Mouse (Mus musculus) 416B (cell line): ENCODE results near the gene Cbx7.

ENCODE experiments used
- DNase-seq: peaks from one replicate; pipeline ENCODE4 v3.0.0; 2011; ENCODE audit warnings: low read depth

The Cbx7 gene

DNA sequence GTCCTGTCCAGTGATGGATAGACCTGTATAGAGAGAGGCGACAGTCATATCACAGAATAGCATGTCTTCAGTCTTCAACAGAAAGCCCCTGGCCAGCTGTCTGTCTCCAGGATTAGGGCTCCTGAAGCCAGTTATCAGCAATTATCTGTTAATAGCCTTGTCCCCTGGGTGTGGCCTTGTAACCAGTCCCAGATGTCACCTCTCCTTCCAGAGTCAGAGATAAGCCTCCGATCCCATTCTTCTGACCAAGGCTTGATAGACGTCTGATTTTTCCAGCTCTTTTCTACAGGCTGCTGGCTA is 77.1 kb downstream of the Cbx7 start:
- peak; percentile 68 for DNase-seq

DNA sequence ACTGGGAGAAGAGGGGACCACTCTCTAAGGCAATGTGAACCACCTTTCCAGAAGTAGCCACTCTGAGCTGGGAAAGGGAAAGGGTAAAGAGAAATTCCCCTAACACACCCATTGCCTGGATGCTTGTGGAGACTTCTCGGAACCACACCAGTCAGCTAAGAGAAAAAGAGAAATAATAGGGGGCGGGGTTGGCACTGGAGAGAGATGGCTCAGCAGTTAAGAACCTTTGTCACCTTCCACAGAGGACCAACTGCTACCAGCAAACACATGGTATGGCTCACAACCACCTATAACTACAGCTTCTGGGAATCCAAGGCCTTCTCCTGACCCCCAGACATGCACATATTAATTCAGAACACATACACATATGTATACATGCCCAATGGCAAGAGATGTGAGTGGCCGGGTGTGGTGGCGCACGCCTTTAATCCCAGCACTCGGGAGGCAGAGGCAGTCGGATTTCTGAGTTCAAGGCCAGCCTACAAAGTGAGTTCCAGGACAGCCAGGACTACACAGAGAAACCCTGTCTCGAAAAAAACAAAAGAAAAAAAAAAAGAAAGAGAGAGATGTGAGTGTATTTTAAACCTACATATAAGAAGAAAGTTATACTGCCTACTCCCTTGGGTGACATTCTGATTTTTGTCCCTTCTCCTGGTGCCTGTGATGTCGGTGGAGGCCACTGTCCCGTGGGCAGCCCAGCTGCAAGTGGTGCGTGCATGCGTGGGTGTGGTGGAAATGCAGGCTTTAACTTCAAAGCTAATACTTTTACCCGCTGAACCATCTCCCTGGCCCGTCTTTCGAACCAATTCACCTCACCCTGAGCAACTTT is 77.7 kb downstream of the Cbx7 start:
- DNase-seq = peak; percentile 79

DNA sequence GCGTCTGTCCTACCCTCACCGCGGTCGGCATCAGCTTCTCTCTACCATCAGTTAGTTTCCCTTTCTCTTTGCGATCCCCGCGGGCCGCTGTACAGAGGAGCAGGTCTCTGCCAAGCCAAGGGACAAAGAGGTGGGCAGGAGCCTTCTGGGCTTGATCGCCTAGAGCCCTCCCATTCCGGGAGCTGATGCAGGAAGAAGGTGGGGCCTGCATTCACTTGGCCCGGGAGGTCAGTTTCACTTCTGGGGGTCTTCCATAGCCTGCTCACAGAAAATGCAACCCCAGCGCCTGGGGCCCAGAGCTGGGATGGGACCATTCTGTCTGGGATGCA is 78.7 kb downstream of the Cbx7 start:
- peak; percentile 94 for DNase-seq

DNA sequence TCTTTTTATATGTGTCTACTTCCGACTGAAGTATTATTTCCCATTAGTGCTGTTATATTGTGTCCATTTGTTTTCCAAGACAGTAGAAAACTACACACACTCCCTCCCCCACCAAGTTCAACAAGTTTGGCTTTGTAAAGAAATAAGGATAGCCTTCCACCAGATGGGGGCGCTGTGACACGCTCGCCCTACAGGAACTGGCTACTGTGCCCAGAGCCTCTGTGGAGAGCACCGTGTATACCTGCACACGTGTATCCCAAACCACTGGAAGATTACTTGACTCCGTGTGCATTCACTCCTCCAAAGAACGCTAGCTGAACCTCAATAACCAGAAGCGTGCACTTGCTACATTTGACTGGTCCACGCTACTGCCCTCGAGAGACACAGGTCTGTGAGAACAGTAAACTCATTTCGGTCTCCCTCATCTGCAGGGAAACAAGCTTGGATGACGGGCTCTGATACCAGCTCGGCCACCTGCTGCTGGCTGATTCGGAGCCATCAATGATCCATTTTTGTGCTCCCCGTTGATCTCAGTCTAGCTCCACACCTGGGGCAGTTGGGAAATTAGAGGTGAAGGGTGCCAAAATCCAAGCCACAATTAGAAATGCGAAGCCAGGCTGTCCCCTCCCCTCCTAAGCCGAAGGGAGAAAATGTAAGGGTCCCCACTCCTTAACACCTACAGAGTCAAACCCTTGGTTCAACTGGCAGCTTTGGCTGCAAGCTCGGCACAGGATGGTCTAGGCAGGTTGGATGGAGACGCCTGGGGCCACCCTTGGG is 79.3 kb downstream of the Cbx7 start, which contains the start of gene Apobec3:
Apobec3 (plus strand) TSS at position 224 of the 777 bp plus-strand sequence.
- peak; percentile 92 for DNase-seq

DNA sequence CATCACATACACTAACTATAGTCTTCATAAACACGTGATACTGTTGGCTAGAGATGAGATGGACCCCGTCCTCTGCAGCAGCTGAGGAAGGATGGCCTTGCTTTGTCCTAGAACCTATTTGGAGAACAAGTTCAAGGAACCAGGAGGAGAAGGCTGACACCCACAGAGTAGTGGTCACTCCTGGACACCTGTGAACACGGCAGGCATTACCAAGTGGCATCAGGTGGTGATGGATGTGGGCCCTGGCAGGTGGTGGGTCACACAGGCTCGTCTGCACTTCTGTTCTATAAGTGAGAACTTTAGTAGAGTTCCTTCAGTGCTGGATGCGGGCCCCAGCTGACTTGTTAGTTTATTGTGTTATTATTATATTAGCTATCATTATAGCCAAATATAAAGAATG is 86.1 kb downstream of the Cbx7 start:
- no peak for DNase-seq

DNA sequence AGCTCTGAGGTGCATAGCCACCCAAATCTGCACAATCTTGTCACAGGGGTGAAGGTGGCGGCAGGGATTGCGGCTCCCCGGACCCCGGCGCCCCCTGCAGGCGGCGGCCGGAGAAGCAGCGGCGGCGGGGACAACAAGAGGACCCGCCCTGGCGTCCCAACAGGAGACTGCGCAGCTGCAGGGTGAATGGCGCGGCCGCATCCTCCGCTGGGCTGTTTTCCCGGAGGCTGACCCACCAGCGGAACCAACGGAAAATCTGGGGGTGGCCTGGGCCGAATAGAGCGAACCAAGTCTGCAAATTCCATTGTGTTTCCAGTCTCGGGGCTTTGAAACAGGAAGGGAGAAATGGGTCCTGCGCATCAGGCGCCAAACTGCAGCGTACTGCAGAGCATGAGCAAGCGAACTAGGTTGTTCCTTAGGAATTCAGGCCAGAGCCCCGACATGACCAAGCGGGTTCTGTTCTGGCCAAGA is 87.5 kb downstream of the Cbx7 start:
- DNase-seq = peak; percentile 89

DNA sequence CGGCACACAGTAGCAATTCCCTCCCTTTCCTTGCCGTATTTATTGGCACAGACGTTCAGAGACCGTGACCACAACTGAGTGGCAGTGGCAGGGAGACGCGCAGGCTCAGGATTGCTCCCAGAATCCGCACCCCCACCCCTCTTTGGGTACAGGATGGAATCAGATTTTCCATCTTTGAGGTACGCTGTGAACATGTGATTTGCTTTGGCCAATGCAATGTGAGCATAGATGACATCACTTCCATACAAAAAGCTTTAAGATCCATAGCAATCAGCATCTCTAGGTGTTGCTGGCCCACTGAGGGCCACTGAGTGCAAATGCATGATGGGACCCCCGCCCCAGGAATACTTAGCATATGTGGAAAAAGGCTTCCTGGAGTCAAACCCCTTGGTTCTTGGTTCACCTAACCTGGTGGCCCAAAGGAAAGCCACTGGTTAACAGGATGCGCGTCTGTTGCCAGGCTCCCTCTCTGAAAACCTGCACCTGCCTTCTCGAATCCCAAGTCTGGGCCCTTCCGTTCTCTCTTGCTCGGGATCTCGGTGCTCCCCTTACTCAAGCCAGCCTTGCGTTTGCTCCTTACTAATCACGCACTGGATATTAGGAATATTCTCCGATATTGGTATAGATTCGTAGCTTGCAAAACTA is 88.2 kb downstream of the Cbx7 start:
- DNase-seq = peak; percentile 17

DNA sequence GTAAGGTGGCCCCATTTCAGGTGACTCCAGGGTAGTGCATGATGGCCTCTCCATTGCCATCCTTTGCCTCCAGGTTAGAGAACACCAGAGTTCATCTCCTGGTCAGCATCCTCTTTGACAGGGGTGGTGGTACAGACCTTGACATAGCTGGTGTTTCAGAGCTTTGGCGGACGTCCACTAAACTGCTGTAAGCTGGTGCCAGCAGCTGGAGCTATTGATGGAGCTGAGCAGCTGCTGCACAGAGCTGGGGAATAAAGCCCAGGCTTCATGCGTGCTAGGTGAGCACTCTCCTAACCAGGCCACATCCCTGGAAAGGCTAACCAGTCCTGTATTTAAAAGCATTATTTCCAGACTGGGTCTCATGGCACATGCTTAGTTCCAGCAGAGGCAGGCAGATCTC is 90.4 kb downstream of the Cbx7 start:
- DNase-seq = no peak

DNA sequence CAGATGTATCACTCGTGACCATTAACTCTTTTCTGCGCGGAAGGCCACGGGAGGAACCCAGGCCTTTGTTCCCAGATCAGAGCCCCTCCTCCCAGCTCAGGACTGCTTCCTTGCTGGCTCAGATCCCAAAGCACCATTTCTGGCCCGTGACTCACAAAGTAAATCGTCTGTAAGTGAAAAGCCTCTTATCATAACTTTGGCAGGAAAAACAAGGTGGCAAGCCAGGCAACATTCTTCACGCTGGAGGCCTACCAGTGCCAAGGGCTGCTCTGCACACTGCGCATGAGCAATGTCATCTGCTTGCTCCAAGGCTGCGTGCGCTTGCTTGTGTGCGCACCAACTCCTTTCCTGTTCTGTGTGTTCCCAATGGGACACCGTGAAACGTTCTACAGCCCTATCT is 91.6 kb downstream of the Cbx7 start:
- peak; percentile 78 for DNase-seq

DNA sequence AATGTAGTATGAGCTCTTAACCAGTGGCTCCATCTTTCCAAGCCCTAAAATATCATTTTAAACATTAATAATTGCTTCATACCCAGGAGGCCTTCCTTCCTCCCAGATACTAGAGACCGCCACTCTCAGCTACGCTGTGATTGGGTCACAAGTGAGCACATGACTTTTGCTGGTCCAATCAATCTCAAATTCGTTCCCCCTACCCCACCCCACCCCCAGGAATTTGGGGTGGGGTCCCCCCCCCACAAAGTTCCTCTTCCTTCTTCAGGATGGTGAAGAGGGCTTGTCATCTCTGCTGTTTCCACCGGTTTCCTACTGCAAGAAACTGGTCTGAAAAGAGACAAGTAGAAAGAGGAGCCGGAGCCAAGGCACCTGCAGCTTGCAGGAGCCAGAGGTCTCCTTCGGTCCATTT is 92.2 kb downstream of the Cbx7 start:
- DNase-seq = no peak

DNA sequence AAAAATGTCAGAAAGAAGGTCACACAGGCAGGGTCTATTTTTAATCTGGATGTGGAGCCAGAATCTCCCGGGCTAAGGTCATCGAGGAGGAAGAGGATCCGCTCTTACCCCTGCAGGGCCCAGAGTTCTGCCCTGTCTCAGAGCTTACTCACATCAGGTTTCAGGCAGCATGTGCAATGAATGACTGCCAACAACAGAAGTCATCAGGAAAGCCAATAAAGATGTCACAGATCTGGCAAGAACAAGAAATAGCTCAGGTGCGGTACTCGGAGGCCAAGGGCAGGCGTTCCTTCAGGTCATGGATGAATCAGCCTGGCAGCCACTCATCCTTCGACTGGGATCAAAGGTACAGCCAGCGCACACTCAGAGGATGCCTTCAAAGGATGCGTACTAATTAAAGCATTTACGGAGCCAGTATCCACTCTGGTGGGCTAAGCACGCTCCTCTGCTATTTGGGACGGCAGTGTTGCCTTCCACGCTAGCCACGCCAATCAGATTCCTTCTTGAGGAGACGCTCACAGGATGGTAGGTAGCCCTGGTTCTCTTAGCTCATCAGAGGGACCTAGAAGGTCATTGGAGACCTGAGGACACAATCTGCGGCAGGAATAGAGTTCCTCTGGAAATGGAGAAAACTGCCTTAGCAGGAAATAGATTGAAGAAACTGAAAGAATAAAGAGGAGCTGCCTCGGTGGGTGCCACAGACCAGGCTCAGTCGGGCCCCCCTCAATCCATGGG is 95.5 kb downstream of the Cbx7 start:
- DNase-seq = no peak

DNA sequence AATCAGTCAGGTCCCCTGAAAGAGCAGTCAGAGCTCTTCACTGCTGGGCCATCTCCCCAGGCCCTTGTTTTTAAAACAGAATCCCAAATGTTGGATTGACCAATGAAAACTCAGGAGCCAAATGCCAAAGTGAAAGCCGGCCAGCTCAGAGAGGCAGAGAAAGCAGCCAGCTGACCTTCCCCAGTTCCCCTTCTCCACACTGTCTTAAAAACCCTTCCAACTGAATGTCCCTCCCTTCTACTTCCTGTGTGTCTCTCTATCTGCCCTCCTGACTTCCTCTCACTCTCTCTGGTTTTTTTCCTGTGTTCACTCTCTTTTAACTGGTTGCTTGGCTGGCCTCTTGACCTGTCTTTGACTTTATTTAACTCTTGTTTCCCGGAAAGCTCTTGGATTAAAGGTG is 96.9 kb downstream of the Cbx7 start:
- DNase-seq = peak; percentile 40

DNA sequence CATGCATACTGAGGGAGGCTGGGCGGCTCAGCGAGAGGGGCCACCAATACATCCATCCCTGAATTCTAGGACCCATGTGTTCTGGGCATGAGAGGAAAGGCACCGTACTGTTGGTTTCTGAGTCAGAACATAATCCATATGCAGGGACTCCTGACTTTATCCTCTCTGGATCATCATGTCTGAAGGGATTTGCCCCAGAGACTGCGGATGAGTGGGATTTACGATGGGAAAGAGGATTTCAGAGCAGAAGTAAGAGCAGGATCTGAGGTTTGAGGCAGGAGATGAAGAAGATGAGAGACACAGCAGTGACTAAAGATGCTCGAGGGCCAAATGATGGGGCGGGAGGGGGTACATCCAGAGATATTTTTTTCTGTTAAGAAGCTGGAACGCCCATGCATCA is 97.4 kb downstream of the Cbx7 start:
- no peak for DNase-seq

DNA sequence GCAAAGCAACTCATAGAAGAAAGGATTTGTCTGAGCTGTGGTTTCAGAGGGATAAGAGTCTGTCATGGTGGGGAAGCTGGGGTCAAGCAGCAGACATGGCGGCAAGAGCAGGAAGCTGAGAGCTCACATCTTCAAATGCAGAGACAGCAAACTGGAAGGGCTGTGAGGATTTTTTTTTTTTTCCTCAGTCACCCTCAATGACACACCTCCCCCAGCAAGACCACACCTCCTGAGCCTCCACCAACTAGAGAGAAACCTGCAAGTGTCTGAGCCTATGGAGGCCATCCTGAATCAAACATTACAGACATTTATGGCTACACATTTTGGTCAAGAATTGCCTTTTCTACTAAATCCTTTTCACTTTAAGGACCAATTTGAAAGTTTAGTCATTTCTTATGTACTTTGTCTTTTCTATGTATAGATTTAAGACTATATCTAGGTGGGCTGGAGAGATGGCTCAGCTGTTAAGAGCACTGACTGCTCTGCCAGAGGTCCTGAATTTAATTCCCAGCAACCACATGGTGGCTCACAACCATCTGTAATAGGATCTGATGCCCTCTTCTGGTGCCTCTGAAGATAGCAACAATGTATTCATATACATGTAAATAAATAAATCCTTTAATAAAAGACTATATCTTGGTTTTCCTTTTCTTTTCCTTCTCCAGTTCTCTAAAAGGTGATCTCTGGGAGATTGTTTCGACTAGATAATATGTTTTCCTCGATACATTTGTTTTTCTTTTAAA is 103.5 kb downstream of the Cbx7 start:
- peak; percentile 42 for DNase-seq
